Mouse (Mus musculus) ES-Bruce4 (cell line): Measurements from ENCODE around the gene Tlr11. TPM values are rescaled to one million over a fixed set of nuclear protein-coding genes. Genes with fewer than 3 reads are reported as not detected.
A peak's percentile ranks its signal among the peaks of the same experiment; 100 is the strongest.

Experiments
- H3K27ac ChIP-seq: 2 replicates; pipeline ENCODE4 v1.5.1; 2012; ENCODE audit warnings: low read length, inconsistent platforms; ENCODE audit not compliant: insufficient read depth
- H3K27me3 ChIP-seq: 2 replicates; pipeline ENCODE4 v1.6.1; 2012; ENCODE audit warnings: mild to moderate bottlenecking, low read length, inconsistent platforms; ENCODE audit not compliant: control insufficient read depth, poor library complexity, insufficient read depth, severe bottlenecking
- H3K36me3 ChIP-seq: 2 replicates; pipeline ENCODE4 v1.6.1; 2012; ENCODE audit warnings: inconsistent platforms, mild to moderate bottlenecking, low read length, moderate library complexity; ENCODE audit not compliant: control insufficient read depth, poor library complexity, insufficient read depth, severe bottlenecking
- H3K4me1 ChIP-seq: one replicate; pipeline ENCODE4 v1.8.1; 2011; ENCODE audit warnings: low read length; ENCODE audit not compliant: control insufficient read depth, insufficient read depth
- H3K4me3 ChIP-seq: 2 replicates; pipeline ENCODE4 v1.5.1; 2011; ENCODE audit warnings: low read depth, mild to moderate bottlenecking, low read length
- H3K9ac ChIP-seq: 2 replicates; pipeline ENCODE4 v1.6.1; 2012; ENCODE audit warnings: low read depth, mild to moderate bottlenecking, inconsistent platforms; ENCODE audit not compliant: poor library complexity, severe bottlenecking
- H3K9me3 ChIP-seq: replicated peaks from 2 replicates; pipeline ENCODE4 v1.6.1; 2012; ENCODE audit warnings: mild to moderate bottlenecking, low read length, inconsistent platforms; ENCODE audit not compliant: control insufficient read depth, poor library complexity, insufficient read depth, severe bottlenecking
- CTCF ChIP-seq: IDR thresholded peaks from one replicate; pipeline ENCODE4 v1.8.1; 2011; ENCODE audit warnings: low read depth, low read length
- EP300 ChIP-seq: IDR thresholded peaks from 2 replicates; pipeline ENCODE4 v1.6.1; 2011; ENCODE audit warnings: low read depth, low read length; ENCODE audit not compliant: insufficient read depth
- POLR2A ChIP-seq: IDR thresholded peaks from one replicate; pipeline ENCODE4 v1.8.1; 2011; ENCODE audit warnings: low read length; ENCODE audit not compliant: insufficient read depth
- polyA plus RNA-seq: library from polyadenylated mRNA; stranded (reverse); fragments of >200 nt; gene quantifications from 2 replicates; pipeline ENCODE4 v1.2.4, GENCODE M21; 2011; ENCODE audit warnings: low read depth; ENCODE audit not compliant: missing spikeins, insufficient read depth, insufficient read length

The Tlr11 gene
- polyA plus RNA-seq = not detected in 2 replicates

DNA sequence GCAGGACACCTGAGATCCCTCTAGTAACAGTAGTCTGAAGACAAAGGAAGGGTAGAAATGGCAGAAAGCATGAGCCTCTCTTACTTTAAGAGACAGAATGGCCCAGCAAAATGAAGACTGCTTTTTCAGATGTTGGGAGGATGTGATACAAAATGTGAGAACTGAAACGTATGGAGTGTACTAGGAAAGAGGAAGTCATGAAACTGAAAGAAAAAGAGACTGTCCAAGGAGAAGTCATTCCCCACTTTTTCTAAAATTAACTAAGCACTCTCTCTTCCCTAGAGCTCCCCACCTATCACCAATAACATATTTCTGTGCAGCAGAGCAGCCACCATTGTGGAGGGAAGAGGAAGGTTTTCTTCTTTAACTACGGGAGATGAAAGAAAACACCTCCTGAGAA lies at the start of gene Tlr11:
Gene Tlr11, plus strand, starts transcription at position 322 of the 400 bp plus-strand sequence.
- no peaks in the 10 kb centered on the region for H3K27me3 ChIP-seq
- H3K9ac ChIP-seq = no peak within 1 kb of the TSS
- TF ChIP-seq CTCF (no peak), POLR2A (no peak), EP300 (no peak)
- no peak within 1 kb of the TSS for H3K27ac ChIP-seq
- H3K9me3 ChIP-seq = no peaks in the 10 kb centered on the region
- no peaks in the 10 kb centered on the region for H3K36me3 ChIP-seq
- no peaks in the 10 kb centered on the region for H3K4me1 ChIP-seq
- H3K4me3 ChIP-seq = no peak within 1 kb of the TSS

DNA sequence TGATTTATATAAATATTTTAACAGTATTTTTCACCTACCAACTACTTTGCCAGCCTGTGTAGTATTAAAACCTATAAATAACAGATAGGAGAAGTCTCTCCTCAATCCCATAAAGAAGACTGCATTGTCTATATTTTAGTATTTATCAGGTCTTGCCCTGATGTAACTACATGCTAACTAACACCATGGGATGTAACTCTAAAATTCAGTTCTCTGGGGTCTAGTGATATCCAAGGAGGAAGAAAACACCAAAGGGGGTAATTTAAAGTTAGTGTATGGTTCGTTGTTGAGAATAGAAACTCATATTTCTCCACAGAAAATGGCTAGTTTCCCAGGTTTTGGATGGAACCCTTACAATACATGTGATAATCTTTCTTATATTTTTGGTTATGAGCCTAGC lies 31.1 kb upstream of the Tlr11 start, which contains the start of gene Olfr734:
Gene Olfr734, minus strand, starts transcription at position 101 of the 400 bp plus-strand sequence.
- TF ChIP-seq CTCF = no peak
- no peak within 1 kb of the TSS for H3K9ac ChIP-seq
- no peaks in the 10 kb centered on the region for H3K27me3 ChIP-seq
- H3K4me1 ChIP-seq = no peaks in the 10 kb centered on the region
- no peak within 1 kb of the TSS for H3K4me3 ChIP-seq
- H3K36me3 ChIP-seq = no peaks in the 10 kb centered on the region
- no peaks in the 10 kb centered on the region for H3K9me3 ChIP-seq
- no peak within 1 kb of the TSS for H3K27ac ChIP-seq

DNA sequence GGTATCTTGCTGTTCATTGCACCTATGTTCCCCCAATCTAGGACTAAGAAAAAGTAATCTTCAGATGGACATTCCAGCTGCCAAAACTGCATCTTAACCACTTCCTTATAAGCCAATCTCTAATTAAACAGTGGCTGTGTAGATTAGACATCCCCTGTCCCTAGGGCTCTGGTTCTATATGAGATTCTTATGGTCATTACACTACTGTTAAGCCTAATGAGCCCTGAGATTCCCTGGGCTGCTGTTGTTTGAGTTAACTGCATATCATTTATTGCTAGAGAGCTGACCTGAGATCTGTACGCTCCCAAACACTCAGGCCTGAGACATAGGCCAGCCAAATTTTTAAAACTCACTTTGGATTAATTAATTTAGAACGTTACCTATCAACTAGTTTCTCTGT lies 8.9 kb upstream of the Tlr11 start, which contains the start of gene Olfr735:
Gene Olfr735, minus strand, starts transcription at position 77 of the 400 bp plus-strand sequence.
- Histone ChIP-seq H3K36me3 (no peaks in the 10 kb centered on the region), H3K4me3 (no peak within 1 kb of the TSS), H3K4me1 (no peaks in the 10 kb centered on the region), H3K9ac (no peak within 1 kb of the TSS), H3K9me3 (no peaks in the 10 kb centered on the region), H3K27me3 (no peaks in the 10 kb centered on the region), H3K27ac (no peak within 1 kb of the TSS)
- TF ChIP-seq POLR2A (no peak), EP300 (no peak), CTCF (no peak)

DNA sequence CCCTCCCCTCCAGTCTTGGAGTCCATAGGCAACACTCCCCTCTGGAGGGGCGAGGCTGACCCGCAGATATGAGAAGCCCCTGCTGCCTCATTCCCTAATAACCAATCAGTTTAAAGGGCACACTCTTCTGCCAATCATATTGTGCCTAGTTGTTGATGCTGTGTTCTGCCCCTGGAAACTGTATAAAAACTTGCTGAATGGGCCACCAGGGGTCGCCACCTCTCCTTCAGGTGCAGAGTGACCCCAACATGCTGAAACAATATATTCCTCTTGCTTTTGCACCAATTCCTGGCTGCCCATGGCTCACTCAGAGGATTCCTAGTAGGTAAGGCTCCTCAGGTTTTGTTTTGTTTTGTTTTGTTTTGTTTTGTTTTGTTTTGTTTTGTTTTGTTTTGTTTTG lies 5.3 kb upstream of the Tlr11 start:
- Histone ChIP-seq H3K9ac (no peak overlapping the region), H3K27me3 (no peaks in the 10 kb centered on the region), H3K4me1 (no peaks in the 10 kb centered on the region), H3K36me3 (no peaks in the 10 kb centered on the region), H3K4me3 (no peak overlapping the region), H3K9me3 (no peaks in the 10 kb centered on the region), H3K27ac (no peak overlapping the region)
- TF ChIP-seq POLR2A (no peak), CTCF (peak; percentile 65)

DNA sequence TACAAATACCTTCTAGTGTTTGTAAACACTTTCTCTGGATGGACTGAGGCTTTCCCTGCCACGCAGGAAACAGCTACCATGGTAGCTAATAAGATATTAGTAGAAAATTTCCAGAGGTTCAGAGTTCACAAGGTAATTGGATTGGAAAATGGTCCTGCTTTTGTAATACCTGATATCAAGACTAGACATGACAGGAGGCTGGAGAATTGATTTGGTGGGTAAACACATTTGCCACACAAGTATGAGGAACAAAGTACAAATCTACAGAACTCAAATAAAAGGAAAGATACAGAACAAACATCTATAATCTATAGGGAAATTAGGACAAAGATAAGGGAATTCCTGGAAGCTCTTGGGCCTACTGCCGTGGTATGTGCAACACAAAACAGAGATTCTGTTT lies 989 bp upstream of the Tlr11 start:
- Histone ChIP-seq H3K4me3 (no peak overlapping the region), H3K9me3 (no peaks in the 10 kb centered on the region), H3K27ac (no peak overlapping the region), H3K9ac (no peak overlapping the region), H3K27me3 (no peaks in the 10 kb centered on the region), H3K36me3 (no peaks in the 10 kb centered on the region), H3K4me1 (no peaks in the 10 kb centered on the region)
- no peak for TF ChIP-seq EP300

DNA sequence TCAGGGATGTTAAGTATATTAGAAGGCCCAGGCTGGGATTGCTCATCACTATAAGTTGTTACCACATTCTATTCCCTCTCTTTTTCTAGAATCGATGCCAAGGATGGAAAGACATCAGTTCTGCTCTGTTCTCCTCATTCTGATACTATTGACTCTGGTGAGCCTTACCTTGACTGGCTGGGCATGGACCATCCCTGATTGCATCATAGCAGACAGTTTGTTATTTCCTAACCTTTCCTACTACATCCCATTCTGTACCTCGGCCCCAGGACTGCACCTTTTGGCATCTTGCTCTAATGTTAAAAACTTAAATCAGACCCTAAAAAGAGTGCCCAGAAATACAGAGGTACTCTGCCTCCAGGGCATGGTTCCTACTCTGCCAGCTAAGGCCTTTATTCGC lies 2.8 kb downstream of the Tlr11 start:
- no peaks in the 10 kb centered on the region for H3K4me1 ChIP-seq
- H3K36me3 ChIP-seq = no peaks in the 10 kb centered on the region
- H3K27me3 ChIP-seq = no peaks in the 10 kb centered on the region
- TF ChIP-seq POLR2A (no peak), CTCF (no peak), EP300 (no peak)
- no peak overlapping the region for H3K27ac ChIP-seq
- H3K9me3 ChIP-seq = no peaks in the 10 kb centered on the region
- H3K4me3 ChIP-seq = no peak overlapping the region
- no peak overlapping the region for H3K9ac ChIP-seq

DNA sequence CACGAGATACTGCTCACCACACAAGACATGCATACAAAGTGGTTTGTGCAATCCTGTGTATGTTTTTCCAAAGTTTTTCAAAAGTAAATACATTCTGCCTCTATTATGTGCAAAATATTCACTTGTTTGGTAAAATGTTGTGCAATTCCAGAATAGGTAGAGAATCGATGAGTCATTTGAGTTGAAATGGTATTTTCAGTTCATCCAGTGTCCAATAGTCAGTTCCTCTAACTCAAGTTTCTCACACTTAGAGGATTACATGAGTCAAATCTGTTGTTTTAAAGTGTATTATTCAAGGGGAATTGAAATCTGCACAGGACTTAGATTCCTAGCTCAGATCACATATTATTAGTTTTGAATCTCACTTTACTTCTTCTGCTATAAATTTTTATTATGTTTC lies 5.8 kb downstream of the Tlr11 start:
- Histone ChIP-seq H3K36me3 (no peaks in the 10 kb centered on the region), H3K9me3 (no peaks in the 10 kb centered on the region), H3K4me3 (no peak overlapping the region), H3K9ac (no peak overlapping the region), H3K27ac (no peak overlapping the region), H3K27me3 (no peaks in the 10 kb centered on the region), H3K4me1 (no peaks in the 10 kb centered on the region)
- no peak for TF ChIP-seq POLR2A
